17 mouse cellular contexts compared by ENCODE assay signal in genomic region chr7:123366806-123367205, GRCm38 (mm10). TPM values are rescaled to one million over a fixed set of nuclear protein-coding genes. Genes with fewer than 3 reads are reported as not detected.
DNase-seq lines count a peak whose midpoint lies in the region; ATAC-seq lines count a peak whose summit lies in the region.
"Had no signal": no experiment of that assay in that cellular context is flagged by ENCODE, and none has a peak within 500 bp of the region (broad histone marks: within the 10 kb centered on the region; RNA-seq: fewer than 3 reads in every experiment).

No protein-coding gene starts in this region.

- H3K27ac ChIP-seq in heart, embryonic 13.5 days (replicated peaks) = no peak overlapping the region
- H3K27ac ChIP-seq in heart, embryonic 12.5 days (ENCODE audit: poor library complexity, severe bottlenecking) = no peak overlapping the region
- no peak overlapping the region for H3K27ac ChIP-seq in midbrain, embryonic 13.5 days
- H3K27ac ChIP-seq in midbrain, embryonic 14.5 days (replicated peaks; ENCODE audit: low read depth, low read length) = no peak overlapping the region
- H3K27ac ChIP-seq in intestine, embryonic 15.5 days = no peak overlapping the region
- peak overlapping the region; percentile 17 for H3K27ac ChIP-seq in macrophage
- H3K27ac ChIP-seq: embryonic facial prominence, embryonic 15.5 days; kidney, postnatal 0 days; limb, embryonic 12.5 days; stomach, embryonic 15.5 days had no signal

- H3K4me3 ChIP-seq in heart, embryonic 13.5 days = no peak overlapping the region
- H3K4me3 ChIP-seq in heart, embryonic 12.5 days = no peak overlapping the region
- no peak overlapping the region for H3K4me3 ChIP-seq in midbrain, embryonic 13.5 days (replicated peaks)
- H3K4me3 ChIP-seq in midbrain, embryonic 14.5 days (replicated peaks; ENCODE audit: low read depth, low read length) = no peak overlapping the region
- H3K4me3 ChIP-seq in intestine, embryonic 15.5 days (replicated peaks) = no peak overlapping the region
- H3K4me3 ChIP-seq in macrophage (ENCODE audit: inconsistent target) = peak overlapping the region; percentile 91; the same call in 1 of the 2 replicates
- H3K4me3 ChIP-seq: embryonic facial prominence, embryonic 15.5 days; limb, embryonic 12.5 days; stomach, embryonic 15.5 days had no signal

- H3K4me1 ChIP-seq in heart, embryonic 13.5 days = peaks cover 52% of the 10 kb centered on the region
- peaks cover 40% of the 10 kb centered on the region for H3K4me1 ChIP-seq in heart, embryonic 12.5 days (replicated peaks)
- H3K4me1 ChIP-seq in midbrain, embryonic 13.5 days (replicated peaks) = peaks cover 47% of the 10 kb centered on the region
- peaks cover 26% of the 10 kb centered on the region for H3K4me1 ChIP-seq in midbrain, embryonic 14.5 days (ENCODE audit: control insufficient read depth, insufficient read depth, low read length)
- peaks cover 23% of the 10 kb centered on the region for H3K4me1 ChIP-seq in intestine, embryonic 15.5 days (replicated peaks)

- H3K27me3 ChIP-seq in heart, embryonic 13.5 days (replicated peaks) = no peaks in the 10 kb centered on the region
- H3K27me3 ChIP-seq in heart, embryonic 12.5 days (replicated peaks) = no peaks in the 10 kb centered on the region
- H3K27me3 ChIP-seq in midbrain, embryonic 13.5 days = no peaks in the 10 kb centered on the region
- H3K27me3 ChIP-seq in midbrain, embryonic 14.5 days (ENCODE audit: control insufficient read depth, insufficient read depth, low read length) = no peaks in the 10 kb centered on the region
- H3K27me3 ChIP-seq in intestine, embryonic 15.5 days (replicated peaks) = no peaks in the 10 kb centered on the region
- H3K27me3 ChIP-seq: embryonic facial prominence, embryonic 15.5 days; limb, embryonic 12.5 days; stomach, embryonic 15.5 days had no signal

- peak overlapping the region; percentile 94; the same call in 1 of the 2 replicates for H3K4me2 ChIP-seq in heart, embryonic 13.5 days
- no peak overlapping the region for H3K4me2 ChIP-seq in heart, embryonic 12.5 days
- peak overlapping the region; percentile 15; the same call in 1 of the 2 replicates for H3K4me2 ChIP-seq in midbrain, embryonic 13.5 days (replicated peaks)
- H3K4me2 ChIP-seq in midbrain, embryonic 14.5 days (ENCODE audit: low read length) = no peak overlapping the region
- H3K4me2 ChIP-seq in intestine, embryonic 15.5 days (replicated peaks) = 0 out of 2 replicates have a peak overlapping the region, but pooled peaks have one; percentile 74
- H3K4me2 ChIP-seq: embryonic facial prominence, embryonic 15.5 days; limb, embryonic 12.5 days had no signal

- H3K36me3 ChIP-seq in heart, embryonic 13.5 days = no peaks in the 10 kb centered on the region
- H3K36me3 ChIP-seq in heart, embryonic 12.5 days = no peaks in the 10 kb centered on the region
- 0 out of 2 replicates have a peak, but pooled peaks cover 2% of the 10 kb centered on the region for H3K36me3 ChIP-seq in midbrain, embryonic 13.5 days
- H3K36me3 ChIP-seq in midbrain, embryonic 14.5 days (ENCODE audit: control insufficient read depth, insufficient read depth, low read length) = no peaks in the 10 kb centered on the region
- no peaks in the 10 kb centered on the region for H3K36me3 ChIP-seq in intestine, embryonic 15.5 days
- peaks cover 21% of the 10 kb centered on the region; the same call in 1 of the 2 replicates for H3K36me3 ChIP-seq in macrophage (ENCODE audit: inconsistent target)
- H3K36me3 ChIP-seq: embryonic facial prominence, embryonic 15.5 days; limb, embryonic 12.5 days; stomach, embryonic 15.5 days had no signal

- WGBS in heart, embryonic 13.5 days = 77% methylated on average over 8 of the region's 8 CpGs
- 81% methylated on average over 8 of the region's 8 CpGs for WGBS in heart, embryonic 12.5 days
- 80% methylated on average over 8 of the region's 8 CpGs for WGBS in midbrain, embryonic 13.5 days
- 86% methylated on average over 8 of the region's 8 CpGs for WGBS in midbrain, embryonic 14.5 days
- 82% methylated on average over 8 of the region's 8 CpGs for WGBS in intestine, embryonic 15.5 days
- WGBS in macrophage (ENCODE audit: missing documents) = 67% methylated on average over 8 of the region's 8 CpGs

- peaks cover 81% of the 10 kb centered on the region for H3K79me2 ChIP-seq in macrophage (ENCODE audit: inconsistent target)

- no peaks in the 10 kb centered on the region for H3K9me3 ChIP-seq in heart, embryonic 13.5 days
- H3K9me3 ChIP-seq in heart, embryonic 12.5 days (replicated peaks) = no peaks in the 10 kb centered on the region
- H3K9me3 ChIP-seq in midbrain, embryonic 13.5 days = no peaks in the 10 kb centered on the region
- no peaks in the 10 kb centered on the region for H3K9me3 ChIP-seq in midbrain, embryonic 14.5 days (ENCODE audit: control insufficient read depth, low read length)
- no peaks in the 10 kb centered on the region for H3K9me3 ChIP-seq in intestine, embryonic 15.5 days
- H3K9me3 ChIP-seq: embryonic facial prominence, embryonic 15.5 days; limb, embryonic 12.5 days; stomach, embryonic 15.5 days had no signal

- no peak overlapping the region for H3K9ac ChIP-seq in heart, embryonic 13.5 days
- no peak overlapping the region for H3K9ac ChIP-seq in heart, embryonic 12.5 days
- H3K9ac ChIP-seq in midbrain, embryonic 13.5 days (replicated peaks) = peak overlapping the region; percentile 41
- no peak overlapping the region for H3K9ac ChIP-seq in midbrain, embryonic 14.5 days (replicated peaks; ENCODE audit: low read length)
- no peak overlapping the region for H3K9ac ChIP-seq in intestine, embryonic 15.5 days
- H3K9ac ChIP-seq: embryonic facial prominence, embryonic 15.5 days; limb, embryonic 12.5 days; stomach, embryonic 15.5 days had no signal

- DNase-seq in midbrain, embryonic 14.5 days = no peak
- no peak for DNase-seq in yolk sac, embryonic 10.5 days (ENCODE audit: low spot score)
- no peak for DNase-seq in cerebellum, adult 11-12 months
- DNase-seq: heart, adult 11 months; heart, postnatal 36 days; lung, postnatal 14 days; right cerebral cortex, postnatal 14 days; thymus, postnatal 4 days had no signal

- no peak for ATAC-seq in heart, embryonic 13.5 days (ENCODE audit: extremely low read depth, insufficient number of reproducible peaks, low FRiP score, low TSS enrichment)
- no peak for ATAC-seq in heart, embryonic 12.5 days (ENCODE audit: insufficient number of reproducible peaks, low FRiP score)
- no peak for ATAC-seq in midbrain, embryonic 13.5 days
- no peak for ATAC-seq in midbrain, embryonic 14.5 days (ENCODE audit: low FRiP score, low TSS enrichment)
- no peak for ATAC-seq in intestine, embryonic 15.5 days

RNA-seq across cellular contexts. Expression of gene Lcmt1, which starts 2.8 kb away (rescaled TPM):
- polyA plus RNA-seq in heart, embryonic 13.5 days (2015; fragmentation: Nextera tagmentation; extraction: Ambion mirVana) = 36.7 and 37.3 TPM in 2 replicates
- polyA plus RNA-seq in heart, embryonic 12.5 days (2016; fragmentation: Nextera tagmentation; extraction: Ambion mirVana) = 37.5 and 38.5 TPM in 2 replicates
- 85.3 and 89.9 TPM in 2 replicates for polyA plus RNA-seq in midbrain, embryonic 13.5 days (2015; fragmentation: Nextera tagmentation; extraction: Ambion mirVana)
- 100 and 115 TPM in 2 replicates for polyA plus RNA-seq in midbrain, embryonic 14.5 days (2014; fragmentation: Nextera tagmentation; extraction: Ambion mirVana)
- 42.9 and 46.5 TPM in 2 replicates for polyA plus RNA-seq in intestine, embryonic 15.5 days (2015; fragmentation: Nextera tagmentation; extraction: Ambion mirVana)
- 10 to 100 TPM in 15 of 26 experiments, 1 to 10 TPM in 11; 1.7 to 25.4 (median 11.6) TPM for total RNA-seq in macrophage (2018; cell fraction: chromatin; rRNA removed)
- 10 to 100 TPM; 12.1 to 23.5 (median 18.4) TPM for total RNA-seq in macrophage (2018; cell fraction: cytosol; rRNA removed)
- 10 to 100 TPM in 11 of 26 experiments, 1 to 10 TPM in 15; 3.9 to 18.4 (median 8.7) TPM for total RNA-seq in macrophage (2018; cell fraction: nucleus; rRNA removed)
- 14.4 to 20.0 TPM (median 19.7 TPM) in 3 replicates for polyA plus RNA-seq in macrophage (2018)

RNA-seq across cellular contexts. Expression of gene Arhgap17, which starts 2.9 kb away (rescaled TPM):
- 16.3 and 17.5 TPM in 2 replicates for polyA plus RNA-seq in heart, embryonic 13.5 days (2015; fragmentation: Nextera tagmentation; extraction: Ambion mirVana)
- polyA plus RNA-seq in heart, embryonic 12.5 days (2016; fragmentation: Nextera tagmentation; extraction: Ambion mirVana) = 23.0 and 25.4 TPM in 2 replicates
- polyA plus RNA-seq in midbrain, embryonic 13.5 days (2015; fragmentation: Nextera tagmentation; extraction: Ambion mirVana) = 12.7 and 13.6 TPM in 2 replicates
- 8.1 and 12.0 TPM in 2 replicates for polyA plus RNA-seq in midbrain, embryonic 14.5 days (2014; fragmentation: Nextera tagmentation; extraction: Ambion mirVana)
- polyA plus RNA-seq in intestine, embryonic 15.5 days (2015; fragmentation: Nextera tagmentation; extraction: Ambion mirVana) = 20.4 and 20.8 TPM in 2 replicates
- total RNA-seq in macrophage (2018; cell fraction: chromatin; rRNA removed) = 100 to 1,000 TPM; 131 to 699 (median 546) TPM
- total RNA-seq in macrophage (2018; cell fraction: cytosol; rRNA removed) = 100 to 1,000 TPM in 22 of 26 experiments, 10 to 100 TPM in 4; 69.2 to 167 (median 116) TPM
- 100 to 1,000 TPM; 124 to 620 (median 384) TPM for total RNA-seq in macrophage (2018; cell fraction: nucleus; rRNA removed)
- polyA plus RNA-seq in macrophage (2018) = 59.4 to 114 TPM (median 112 TPM) in 3 replicates

Comparison
In these comparisons a context has a peak if more than half of its experiments do, and no peak if none do; other contexts are left out.
1. H3K4me2 ChIP-seq: peak in heart, embryonic 13.5 days (single experiment), midbrain, embryonic 13.5 days (single experiment) and intestine, embryonic 15.5 days (single experiment); none in heart, embryonic 12.5 days (single experiment) and midbrain, embryonic 14.5 days (single experiment).